Comparison of ENCODE assay signal across 11 mouse cellular contexts in the genomic region with DNA sequence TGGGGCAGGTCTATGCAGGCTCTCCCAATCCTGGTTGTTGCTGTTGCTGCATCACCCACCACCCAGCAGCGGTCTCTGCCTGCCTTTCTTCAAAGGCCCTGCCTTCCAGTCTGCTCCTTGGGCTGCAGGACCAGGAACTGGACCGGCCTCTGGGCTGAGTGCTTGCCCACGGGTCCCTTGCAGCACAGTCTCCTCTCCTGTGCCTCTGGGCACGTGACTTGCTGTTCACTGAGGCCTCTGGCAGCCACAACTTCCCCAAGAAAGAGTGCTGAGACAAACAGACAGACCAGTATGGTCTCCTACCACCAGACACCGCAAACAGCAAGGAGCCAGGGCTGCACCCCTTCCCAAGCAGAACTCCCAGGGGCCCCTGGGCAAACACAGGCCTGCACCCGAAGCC. TPM values are rescaled to one million over a fixed set of nuclear protein-coding genes. Genes with fewer than 3 reads are reported as not detected.
DNase-seq lines count a peak whose midpoint lies in the region; ATAC-seq and TF ChIP-seq lines count a peak whose summit lies in the region.
"Had no signal": no experiment of that assay in that cellular context is flagged by ENCODE, and none has a peak within 500 bp of the region (broad histone marks: within the 10 kb centered on the region; RNA-seq: fewer than 3 reads in every experiment).

No protein-coding gene starts in this region.

- peak overlapping the region; percentile 29; the same call in 1 of the 2 replicates for H3K27ac ChIP-seq in midbrain, embryonic 10.5 days (replicated peaks)
- no peak overlapping the region for H3K27ac ChIP-seq in midbrain, postnatal 0 days (ENCODE audit: low read depth, low read length)
- peak overlapping the region; percentile 22; the same call in 1 of the 2 replicates for H3K27ac ChIP-seq in liver, adult 2 months (replicated peaks; ENCODE audit: insufficient read depth, low read depth, low read length)
- no peak overlapping the region; the same call in 1 of the 2 replicates for H3K27ac ChIP-seq in forebrain, embryonic 10.5 days
- H3K27ac ChIP-seq: neural tube, embryonic 12.5 days had no signal

- 88% methylated on average over 6 of the region's 6 CpGs for WGBS in midbrain, embryonic 10.5 days
- WGBS in midbrain, postnatal 0 days: 86% methylated on average over 6 of the region's 6 CpGs
- 61% methylated on average over 6 of the region's 6 CpGs for WGBS in liver, adult 2 months
- WGBS in forebrain, embryonic 10.5 days: 88% methylated on average over 6 of the region's 6 CpGs

- peaks cover 36% of the 10 kb centered on the region for H3K27me3 ChIP-seq in midbrain, embryonic 10.5 days (ENCODE audit: low read depth, poor library complexity, severe bottlenecking)
- H3K27me3 ChIP-seq in midbrain, postnatal 0 days (ENCODE audit: insufficient read depth, low read length): peaks cover 14% of the 10 kb centered on the region
- H3K27me3 ChIP-seq in liver, adult 2 months (ENCODE audit: control insufficient read depth, insufficient read depth, low read length): no peaks in the 10 kb centered on the region
- H3K27me3 ChIP-seq in splenic B cell, adult 2 months (ENCODE audit: control insufficient read depth, insufficient read depth, low read length, poor library complexity, severe bottlenecking): no peaks in the 10 kb centered on the region
- H3K27me3 ChIP-seq in forebrain, embryonic 10.5 days (ENCODE audit: poor library complexity, severe bottlenecking): peaks cover 32% of the 10 kb centered on the region

- no peak for TF ChIP-seq POLR2A in liver, adult 2 months (IDR thresholded peaks at IDR 0.05; ENCODE audit: extremely low read depth, insufficient read depth, low read length)

- peaks cover 43% of the 10 kb centered on the region for H3K79me2 ChIP-seq in liver, adult 2 months (ENCODE audit: control insufficient read depth, insufficient read depth, low read length)

- DNase-seq in adrenal gland, adult 2 months: peak; percentile 38
- no peak for DNase-seq in adrenal gland, adult 18-20 months (ENCODE audit: low spot score in 2 of 2)
- DNase-seq in midbrain, embryonic 10.5 days (ENCODE audit: low spot score): no peak
- no peak for DNase-seq in midbrain, postnatal 0 days (ENCODE audit: low spot score)
- no peak for DNase-seq in liver, adult 2 months (ENCODE audit: extremely low read depth, low read depth, low spot score)
- DNase-seq in splenic B cell, adult 2 months (ENCODE audit: low read depth, low spot score): peak; percentile 48
- no peak for DNase-seq in left cerebral cortex, adult 11 months (ENCODE audit: low spot score)
- no peak for DNase-seq in forebrain, embryonic 10.5 days (ENCODE audit: extremely low spot score, low spot score)
- DNase-seq: cerebellum, postnatal 25 days; thymus, postnatal 36 days had no signal

- H3K9me3 ChIP-seq in midbrain, embryonic 10.5 days (replicated peaks): no peaks in the 10 kb centered on the region
- no peaks in the 10 kb centered on the region for H3K9me3 ChIP-seq in midbrain, postnatal 0 days (ENCODE audit: low read length)
- H3K9me3 ChIP-seq in forebrain, embryonic 10.5 days: no peaks in the 10 kb centered on the region
- H3K9me3 ChIP-seq: neural tube, embryonic 12.5 days had no signal

- H3K4me3 ChIP-seq in midbrain, embryonic 10.5 days: no peak overlapping the region
- no peak overlapping the region for H3K4me3 ChIP-seq in midbrain, postnatal 0 days (ENCODE audit: low read depth, low read length)
- no peak overlapping the region for H3K4me3 ChIP-seq in liver, adult 2 months (ENCODE audit: insufficient read depth, low read depth, low read length)
- H3K4me3 ChIP-seq in forebrain, embryonic 10.5 days: no peak overlapping the region
- H3K4me3 ChIP-seq: neural tube, embryonic 12.5 days had no signal

- no peak overlapping the region for H3K9ac ChIP-seq in midbrain, postnatal 0 days (replicated peaks; ENCODE audit: low read length, poor library complexity, severe bottlenecking)
- no peak overlapping the region for H3K9ac ChIP-seq in liver, adult 2 months (ENCODE audit: low read depth, low read length)
- H3K9ac ChIP-seq: neural tube, embryonic 12.5 days had no signal

- H3K4me2 ChIP-seq in midbrain, postnatal 0 days (ENCODE audit: low read depth, low read length, poor library complexity, severe bottlenecking): no peak overlapping the region
- H3K4me2 ChIP-seq: neural tube, embryonic 12.5 days had no signal

- no peaks in the 10 kb centered on the region for H3K36me3 ChIP-seq in midbrain, embryonic 10.5 days
- H3K36me3 ChIP-seq in midbrain, postnatal 0 days (ENCODE audit: insufficient read depth, low read length): no peaks in the 10 kb centered on the region
- no peaks in the 10 kb centered on the region for H3K36me3 ChIP-seq in liver, adult 2 months (ENCODE audit: control insufficient read depth, insufficient read depth, low read length)
- H3K36me3 ChIP-seq in splenic B cell, adult 2 months (ENCODE audit: control insufficient read depth, insufficient read depth, low read length, poor library complexity, severe bottlenecking): no peaks in the 10 kb centered on the region
- no peaks in the 10 kb centered on the region for H3K36me3 ChIP-seq in forebrain, embryonic 10.5 days (replicated peaks)
- H3K36me3 ChIP-seq: neural tube, embryonic 12.5 days had no signal

- peaks cover 32% of the 10 kb centered on the region for H3K4me1 ChIP-seq in midbrain, embryonic 10.5 days
- H3K4me1 ChIP-seq in midbrain, postnatal 0 days (ENCODE audit: insufficient read depth, low read length): 0 out of 2 replicates have a peak, but pooled peaks cover 4% of the 10 kb centered on the region
- H3K4me1 ChIP-seq in liver, adult 2 months (ENCODE audit: control insufficient read depth, insufficient read depth, low read length): peaks cover 48% of the 10 kb centered on the region
- H3K4me1 ChIP-seq in forebrain, embryonic 10.5 days: peaks cover 62% of the 10 kb centered on the region

- TF ChIP-seq CTCF in midbrain, postnatal 0 days (IDR thresholded peaks at IDR 0.05): no peak
- TF ChIP-seq CTCF in liver, adult 2 months (IDR thresholded peaks at IDR 0.05; ENCODE audit: low read depth, low read length): no peak

- no peak for ATAC-seq in midbrain, postnatal 0 days (ENCODE audit: low FRiP score)

RNA-seq across cellular contexts. Expression of a gene that starts 5.5 kb away (rescaled TPM):
- total RNA-seq in adrenal gland, adult 2 months (2021): 10 to 100 TPM; 42.1 to 49.3 TPM
- polyA plus RNA-seq in adrenal gland, adult 2 months (2012; rRNA removed): 23.0 and 28.1 TPM in 2 replicates
- 10 to 100 TPM; 41.8 to 53.9 TPM for total RNA-seq in adrenal gland, adult 18-20 months (2021)
- 8.6 and 9.3 TPM in 2 replicates for polyA plus RNA-seq in midbrain, embryonic 10.5 days (2016; fragmentation: Nextera tagmentation; extraction: Ambion mirVana)
- 1.9 and 3.1 TPM in 2 replicates for total RNA-seq in midbrain, postnatal 0 days (2014; rRNA removed)
- polyA plus RNA-seq in midbrain, postnatal 0 days (2015; fragmentation: Nextera tagmentation; extraction: Ambion mirVana): 1.9 and 2.5 TPM in 2 replicates
- total RNA-seq in liver, adult 2 months (2014; rRNA removed): 6.5 and 7.4 TPM in 2 replicates
- polyA plus RNA-seq in liver, adult 2 months (2012; rRNA removed): 19.8 and 21.1 TPM in 2 replicates
- 9.6 and 11.8 TPM in 2 replicates for polyA plus RNA-seq in forebrain, embryonic 10.5 days (2016; fragmentation: Nextera tagmentation; extraction: Ambion mirVana)

RNA-seq across cellular contexts. Expression of a gene that starts 58.3 kb away (rescaled TPM):
- 10 to 100 TPM; 13.3 to 28.2 TPM for total RNA-seq in adrenal gland, adult 2 months (2021)
- 17.0 and 17.4 TPM in 2 replicates for polyA plus RNA-seq in adrenal gland, adult 2 months (2012; rRNA removed)
- 10 to 100 TPM; 14.9 to 20.8 TPM for total RNA-seq in adrenal gland, adult 18-20 months (2021)
- 2.8 and 3.1 TPM in 2 replicates for polyA plus RNA-seq in midbrain, embryonic 10.5 days (2016; fragmentation: Nextera tagmentation; extraction: Ambion mirVana)
- total RNA-seq in midbrain, postnatal 0 days (2014; rRNA removed): 17.1 and 28.7 TPM in 2 replicates
- polyA plus RNA-seq in midbrain, postnatal 0 days (2015; fragmentation: Nextera tagmentation; extraction: Ambion mirVana): 2.7 and 3.4 TPM in 2 replicates
- 1.1 and 1.3 TPM in 2 replicates for total RNA-seq in liver, adult 2 months (2014; rRNA removed)
- 0.86 and 1.1 TPM in 2 replicates for polyA plus RNA-seq in liver, adult 2 months (2012; rRNA removed)
- polyA plus RNA-seq in forebrain, embryonic 10.5 days (2016; fragmentation: Nextera tagmentation; extraction: Ambion mirVana): 2.3 and 2.8 TPM in 2 replicates

Comparison
In these comparisons a context has a peak if more than half of its experiments do, and no peak if none do; other contexts are left out.
1. DNase-seq: peak in adrenal gland, adult 2 months (single experiment) and splenic B cell, adult 2 months (single experiment); none in adrenal gland, adult 18-20 months (0 of 2), midbrain, embryonic 10.5 days (single experiment), midbrain, postnatal 0 days (single experiment), liver, adult 2 months (single experiment), left cerebral cortex, adult 11 months (single experiment) and forebrain, embryonic 10.5 days (single experiment).
2. H3K27ac ChIP-seq: peak in midbrain, embryonic 10.5 days (single experiment) and liver, adult 2 months (single experiment); none in midbrain, postnatal 0 days (single experiment) and forebrain, embryonic 10.5 days (single experiment).